Mouse (Mus musculus) E14TG2a.4 (cell line): ENCODE measurements at regions not wholly inside any gene's neighbourhood (a gene's known extent, or its start where the extent isn't known, plus 50 kb on each side); places are given as distances from the start of the nearest gene placed in this dataset.

ENCODE experiments used
- CTCF ChIP-seq: conservative IDR thresholded peaks from 2 replicates; pipeline ENCODE4 v1.5.1; 2014; ENCODE audit warnings: low read length
- NANOG ChIP-seq: IDR thresholded peaks from 2 replicates; pipeline ENCODE4 v1.6.1; 2014; ENCODE audit warnings: borderline replicate concordance, low read length, mixed read lengths
- POU5F1 ChIP-seq: IDR thresholded peaks from 2 replicates; pipeline ENCODE4 v1.6.1; 2014; ENCODE audit warnings: low read length, borderline replicate concordance

DNA sequence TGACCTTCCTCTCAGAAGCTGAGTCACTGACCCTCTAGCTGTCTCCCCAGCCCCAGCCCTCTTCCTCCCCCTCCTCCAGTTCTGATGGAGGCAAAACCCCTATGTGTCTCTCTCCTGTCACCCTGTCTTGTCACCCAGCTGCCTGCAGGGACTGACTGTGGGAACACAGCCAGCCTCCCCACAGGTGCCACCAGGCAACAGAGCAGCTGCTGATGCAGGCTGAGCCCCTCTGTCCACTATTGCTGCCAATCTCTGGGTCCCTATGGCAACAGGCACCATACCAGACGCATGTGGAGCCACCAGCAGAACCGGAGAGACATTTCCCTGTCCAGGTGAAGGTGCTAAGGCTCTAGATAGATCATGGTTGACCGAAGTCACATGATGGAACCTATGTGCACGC lies 66.0 kb upstream of the Wnt4 start:
- TF ChIP-seq CTCF (no peak), POU5F1 (no peak), NANOG (no peak)
